Mouse (Mus musculus) stomach, postnatal 0 days (tissue): Measurements from ENCODE around the gene Tppp3.

Experiments
- CTCF ChIP-seq: IDR thresholded peaks from 2 replicates; pipeline ENCODE4 v1.5.1; 2016; ENCODE audit warnings: antibody characterized with exemption, low read depth, mild to moderate bottlenecking, moderate library complexity
- EP300 ChIP-seq: optimal IDR thresholded peaks from 2 replicates; pipeline ENCODE3; 2016; ENCODE audit warnings: antibody characterized with exemption

- TF ChIP-seq CTCF (no peak; the same call in 1 of the 2 replicates), EP300 (no peak)
These were observed 47.3 kb upstream of the Tppp3 start, which contains the start of gene Hsd11b2 for GRCm38 (mm10) chr8:105518436-105519313.
